Mouse (Mus musculus) CH12.LX (cell line): ENCODE results near the gene Fam213b. TPM values are rescaled to one million over a fixed set of nuclear protein-coding genes. Genes with fewer than 3 reads are reported as not detected.

ENCODE experiments used
- DNase-seq: peaks from one replicate; pipeline ENCODE4 v3.0.0-alpha.2; 2013; ENCODE audit errors: extremely low read depth
- H3K27ac ChIP-seq: 2 replicates; pipeline ENCODE4 v1.5.1; 2012; ENCODE audit warnings: low read depth, mild to moderate bottlenecking, control low read depth, moderate library complexity; ENCODE audit not compliant: insufficient read depth
- H3K27me3 ChIP-seq: replicated peaks from 2 replicates; pipeline ENCODE3; 2012; ENCODE audit warnings: inconsistent platforms
- H3K36me3 ChIP-seq, 2 experiments: replicated peaks in 1 of 2; 2 replicates each; pipeline versions ENCODE3 to v1.6.1; 2012; ENCODE audit warnings: inconsistent platforms in 1 of 2, low read length in 1 of 2, mild to moderate bottlenecking in 1 of 2, mixed read lengths in 1 of 2, moderate library complexity in 1 of 2; ENCODE audit not compliant: control insufficient read depth in 1 of 2, insufficient read depth in 1 of 2
- H3K4me1 ChIP-seq, 2 experiments: 2 replicates each; pipeline ENCODE4 v1.6.1; 2012; ENCODE audit warnings: inconsistent platforms in 1 of 2, moderate library complexity in 1 of 2; ENCODE audit not compliant: insufficient read depth in 2 of 2, control insufficient read depth in 1 of 2
- H3K4me2 ChIP-seq: 2 replicates; pipeline ENCODE4 v1.6.1; 2012; ENCODE audit warnings: low read depth, mild to moderate bottlenecking, control low read depth; ENCODE audit not compliant: poor library complexity, insufficient read depth, severe bottlenecking
- H3K4me3 ChIP-seq, 3 experiments: fragments of 150-350 bp in 1 of 3; sonication (generic) in 1 of 3; replicated peaks in 1 of 3; 2 replicates each; pipeline versions ENCODE3 to v1.5.1; 2011 to 2012; ENCODE audit warnings: low read depth in 2 of 3, low read length in 2 of 3, mild to moderate bottlenecking in 2 of 3, moderate library complexity in 2 of 3, control low read depth in 1 of 3, improper control_type of control experiment in 1 of 3, inconsistent platforms in 1 of 3, mixed read lengths in 1 of 3; ENCODE audit not compliant: poor library complexity in 1 of 3
- H3K79me2 ChIP-seq: replicated peaks from 2 replicates; pipeline ENCODE4 v1.6.1; 2012; ENCODE audit warnings: mild to moderate bottlenecking, moderate library complexity; ENCODE audit not compliant: control insufficient read depth, poor library complexity, insufficient read depth, severe bottlenecking; ENCODE audit errors: extremely low read depth
- H3K9ac ChIP-seq: 2 replicates; pipeline ENCODE4 v1.6.1; 2012; ENCODE audit warnings: low read depth, mild to moderate bottlenecking, control low read depth, moderate library complexity; ENCODE audit not compliant: insufficient read depth
- H3K9me3 ChIP-seq: replicated peaks from 2 replicates; pipeline ENCODE3; 2012; ENCODE audit warnings: low read length, inconsistent platforms, mixed read lengths
- BHLHE40 ChIP-seq: IDR thresholded peaks from 2 replicates; pipeline ENCODE4 v1.6.1; 2011; ENCODE audit warnings: mild to moderate bottlenecking, low read depth, low read length, improper control_type of control experiment
- CHD1 ChIP-seq: IDR thresholded peaks from 2 replicates; pipeline ENCODE4 v1.6.1; 2012; ENCODE audit warnings: low read depth, low read length, improper control_type of control experiment, inconsistent platforms
- CHD2 ChIP-seq: IDR thresholded peaks from 2 replicates; pipeline ENCODE4 v1.6.1; 2011; ENCODE audit warnings: low read length, improper control_type of control experiment
- CTCF ChIP-seq, 2 experiments: IDR thresholded peaks in 1 of 2; conservative IDR thresholded peaks in 1 of 2; 2 replicates each; pipeline ENCODE4 v1.5.1; 2011 to 2012; ENCODE audit warnings: low read depth in 2 of 2, low read length in 2 of 2, improper control_type of control experiment in 1 of 2, inconsistent platforms in 1 of 2, mild to moderate bottlenecking in 1 of 2, moderate library complexity in 1 of 2
- E2F4 ChIP-seq: IDR thresholded peaks from 2 replicates; pipeline ENCODE4 v1.6.1; 2011; ENCODE audit warnings: low read depth, low read length, improper control_type of control experiment; ENCODE audit not compliant: insufficient replicate concordance
- EP300 ChIP-seq: IDR thresholded peaks from 2 replicates; pipeline ENCODE4 v1.6.1; 2011; ENCODE audit warnings: low read length, improper control_type of control experiment
- ETS1 ChIP-seq: conservative IDR thresholded peaks from 2 replicates; pipeline ENCODE4 v1.6.1; 2012; ENCODE audit warnings: low read depth, mild to moderate bottlenecking, inconsistent platforms, low read length, improper control_type of control experiment, moderate library complexity
- GABPA ChIP-seq: IDR thresholded peaks from 2 replicates; pipeline ENCODE4 v1.6.1; 2012; ENCODE audit warnings: low read depth, low read length, improper control_type of control experiment, inconsistent platforms; ENCODE audit not compliant: insufficient replicate concordance
- HCFC1 ChIP-seq: IDR thresholded peaks from 2 replicates; pipeline ENCODE4 v1.6.1; 2012; ENCODE audit warnings: low read depth, mild to moderate bottlenecking, inconsistent platforms, low read length, improper control_type of control experiment
- IRF4 ChIP-seq: IDR thresholded peaks from 2 replicates; pipeline ENCODE4 v1.6.1; 2014; ENCODE audit warnings: low read depth, mild to moderate bottlenecking, inconsistent platforms, low read length, improper control_type of control experiment
- JUN ChIP-seq: IDR thresholded peaks from 2 replicates; pipeline ENCODE4 v1.6.1; 2011; ENCODE audit warnings: low read depth, mild to moderate bottlenecking, low read length, improper control_type of control experiment, moderate library complexity; ENCODE audit not compliant: insufficient read depth
- JUND ChIP-seq: conservative IDR thresholded peaks from 2 replicates; pipeline ENCODE4 v1.6.1; 2011; ENCODE audit warnings: low read depth, low read length, improper control_type of control experiment
- KAT2A ChIP-seq: IDR thresholded peaks from 2 replicates; pipeline ENCODE4 v1.6.1; 2012; ENCODE audit warnings: low read length, improper control_type of control experiment, inconsistent platforms; ENCODE audit not compliant: insufficient replicate concordance
- MAFK ChIP-seq: IDR thresholded peaks from 2 replicates; pipeline ENCODE4 v1.6.1; 2011; ENCODE audit warnings: low read length, improper control_type of control experiment; ENCODE audit not compliant: insufficient replicate concordance
- MAX ChIP-seq: IDR thresholded peaks from 2 replicates; pipeline ENCODE4 v1.6.1; 2011; ENCODE audit warnings: low read length, improper control_type of control experiment
- MAZ ChIP-seq: IDR thresholded peaks from 2 replicates; pipeline ENCODE4 v1.6.1; 2012; ENCODE audit warnings: low read depth, mild to moderate bottlenecking, inconsistent platforms, low read length, improper control_type of control experiment, moderate library complexity
- MEF2A ChIP-seq: IDR thresholded peaks from 2 replicates; pipeline ENCODE4 v1.6.1; 2014; ENCODE audit warnings: low read depth, mild to moderate bottlenecking, inconsistent platforms, low read length, improper control_type of control experiment, borderline replicate concordance
- MYC ChIP-seq: IDR thresholded peaks from 2 replicates; pipeline ENCODE4 v1.6.1; 2011; ENCODE audit warnings: low read depth, mild to moderate bottlenecking, improper control_type of control experiment, low read length
- NELFE ChIP-seq: IDR thresholded peaks from 2 replicates; pipeline ENCODE4 v1.6.1; 2011; ENCODE audit warnings: low read depth, low read length, improper control_type of control experiment
- NRF1 ChIP-seq: IDR thresholded peaks from 2 replicates; pipeline ENCODE4 v1.6.1; 2014; ENCODE audit warnings: low read depth, mild to moderate bottlenecking, inconsistent platforms, low read length, improper control_type of control experiment, moderate library complexity
- PAX5 ChIP-seq: IDR thresholded peaks from 2 replicates; pipeline ENCODE4 v1.6.1; 2012; ENCODE audit warnings: low read length, inconsistent platforms, mixed read lengths
- POLR2A ChIP-seq: IDR thresholded peaks from 2 replicates; pipeline ENCODE4 v1.6.1; 2011; ENCODE audit warnings: low read depth, mild to moderate bottlenecking, improper control_type of control experiment, low read length
- RAD21 ChIP-seq: IDR thresholded peaks from 2 replicates; pipeline ENCODE4 v1.6.1; 2011; ENCODE audit warnings: low read depth, mild to moderate bottlenecking, low read length, improper control_type of control experiment, moderate library complexity
- RCOR1 ChIP-seq: conservative IDR thresholded peaks from 2 replicates; pipeline ENCODE4 v1.6.1; 2012; ENCODE audit warnings: low read depth, mild to moderate bottlenecking, inconsistent platforms, low read length, improper control_type of control experiment
- SIN3A ChIP-seq: IDR thresholded peaks from 2 replicates; pipeline ENCODE4 v1.6.1; 2012; ENCODE audit warnings: low read length, improper control_type of control experiment, inconsistent platforms
- SMC3 ChIP-seq: IDR thresholded peaks from 2 replicates; pipeline ENCODE4 v1.6.1; 2011; ENCODE audit warnings: low read depth, low read length, improper control_type of control experiment
- TBP ChIP-seq: conservative IDR thresholded peaks from 2 replicates; pipeline ENCODE4 v1.6.1; 2011; ENCODE audit warnings: low read depth, low read length, improper control_type of control experiment
- TCF12 ChIP-seq: IDR thresholded peaks from 2 replicates; pipeline ENCODE4 v1.6.1; 2014; ENCODE audit warnings: low read depth, mild to moderate bottlenecking, inconsistent platforms, low read length, improper control_type of control experiment
- UBTF ChIP-seq: IDR thresholded peaks from 2 replicates; pipeline ENCODE4 v1.6.1; 2012; ENCODE audit warnings: low read depth, mild to moderate bottlenecking, inconsistent platforms, low read length, improper control_type of control experiment, moderate library complexity
- USF1 ChIP-seq: IDR thresholded peaks from 2 replicates; pipeline ENCODE4 v1.6.1; 2014; ENCODE audit warnings: low read depth, mild to moderate bottlenecking, inconsistent platforms, low read length, improper control_type of control experiment
- USF2 ChIP-seq: conservative IDR thresholded peaks from 2 replicates; pipeline ENCODE4 v1.6.1; 2011; ENCODE audit warnings: low read depth, low read length, improper control_type of control experiment
- ZC3H11A ChIP-seq: IDR thresholded peaks from 2 replicates; pipeline ENCODE4 v1.6.1; 2012; ENCODE audit warnings: low read depth, mild to moderate bottlenecking, inconsistent platforms, low read length, improper control_type of control experiment
- ZKSCAN1 ChIP-seq: IDR thresholded peaks from 2 replicates; pipeline ENCODE4 v1.6.1; 2012; ENCODE audit warnings: low read depth, inconsistent platforms, low read length, improper control_type of control experiment, borderline replicate concordance
- ZMIZ1 ChIP-seq: IDR thresholded peaks from 2 replicates; pipeline ENCODE4 v1.6.1; 2012; ENCODE audit warnings: low read depth, mild to moderate bottlenecking, inconsistent platforms, low read length, improper control_type of control experiment
- ZNF384 ChIP-seq: IDR thresholded peaks from 2 replicates; pipeline ENCODE4 v1.6.1; 2012; ENCODE audit warnings: low read depth, low read length, improper control_type of control experiment, inconsistent platforms
- dilution Hi-C: fragments of 300-500 bp; cut with MboI; formaldehyde crosslinking; loops from 2 replicates; pipeline ENCODE4 v1.14.3; 2020; ENCODE audit warnings: low sequenced_read_pairs; ENCODE audit not compliant: extremely low pct_unique_long_range_greater_than_20kb, extremely low pct_ligation_motif_present
- in situ Hi-C: fragments of 300-500 bp; cut with MboI; formaldehyde crosslinking; loops from 3 replicates; pipeline ENCODE4 v1.14.3; 2019; ENCODE audit warnings: low sequenced_read_pairs, low pct_ligation_motif_present, low pct_unique_long_range_greater_than_20kb, mixed read lengths
- polyA plus RNA-seq: library from polyadenylated mRNA; unstranded; fragments of >175 nt; gene quantifications from 2 replicates; pipeline ENCODE4 v1.2.1, GENCODE M21; 2012; ENCODE audit warnings: low read depth; ENCODE audit not compliant: insufficient read length
- total RNA-seq, 2 experiments: library from RNA; depleted of rRNA; stranded (reverse); fragments of 300-350 nt in 1 of 2; fragments of >200 nt in 1 of 2; gene quantifications; 2 replicates each; pipeline ENCODE4 v1.2.3; 2012 to 2014

The Fam213b gene
- total and polyA plus RNA-seq, 3 experiments, result 5.5 to 49.8 (median 6.1) TPM

- peak; percentile 73 for TF ChIP-seq CHD2
- TF ChIP-seq CHD1, result no peak
- peak; percentile 94 for TF ChIP-seq JUN
- TF ChIP-seq USF1, result no peak
- TF ChIP-seq MAFK, result peak; percentile 71; the same call in 1 of the 2 replicates
- no peak for TF ChIP-seq PAX5
- TF ChIP-seq GABPA, result no peak
- TF ChIP-seq NELFE, result no peak
- TF ChIP-seq TBP, result 0 out of 2 replicates have a peak, but pooled peaks have one; percentile 34
- TF ChIP-seq MAX, result no peak; the same call in 1 of the 2 replicates
- peak; percentile 88 for TF ChIP-seq MEF2A
- TF ChIP-seq KAT2A, result peak; percentile 80
- 0 out of 2 replicates have a peak, but pooled peaks have one; percentile 34 for TF ChIP-seq SMC3
- TF ChIP-seq NRF1, result no peak
- no peak for TF ChIP-seq E2F4
- TF ChIP-seq SIN3A, result peak; percentile 70
- TF ChIP-seq MAZ, result no peak; the same call in 1 of the 2 replicates
- no peak for TF ChIP-seq UBTF
- TF ChIP-seq, all 38 proteins: peak for 19
Measured at GRCm38 (mm10) chr4:154914252-154914651, 15.3 kb upstream of the Fam213b start (continued).

GRCm38 (mm10) chr4:154913845-154914244, 14.9 kb upstream of the Fam213b start:
- H3K4me2 ChIP-seq, result peak overlapping the region; percentile 74
- H3K9me3 ChIP-seq, result peaks cover 14% of the 10 kb centered on the region
- in situ Hi-C loops, result no loop called here
- H3K9ac ChIP-seq, result peak overlapping the region; percentile 24; the same call in 1 of the 2 replicates
- peaks cover 55 to 75% of the 10 kb centered on the region in 2 experiments for H3K4me1 ChIP-seq
- H3K27ac ChIP-seq, result peak overlapping the region; percentile 94
- H3K27me3 ChIP-seq, result no peaks in the 10 kb centered on the region
- peak; percentile 85 for DNase-seq
- dilution Hi-C loops, result no loop called here
- no peaks in the 10 kb centered on the region for H3K79me2 ChIP-seq
- H3K4me3 ChIP-seq, result no peak overlapping the region
- peaks cover 23 to 32% of the 10 kb centered on the region in 2 experiments for H3K36me3 ChIP-seq
- no peak; the same call in 1 of the 2 replicates for TF ChIP-seq ZNF384
- peak; percentile 36; the same call in 1 of the 2 replicates for TF ChIP-seq MAX
- no peak for TF ChIP-seq MAFK
- TF ChIP-seq PAX5, result no peak
- peak; percentile 43; the same call in 1 of the 2 replicates for TF ChIP-seq MYC
- peak; percentile 51 for TF ChIP-seq ZMIZ1
- TF ChIP-seq JUND, result no peak
- TF ChIP-seq RCOR1, result no peak
- TF ChIP-seq ZKSCAN1, result no peak
- TF ChIP-seq NRF1, result no peak
- TF ChIP-seq UBTF, result no peak; the same call in 1 of the 2 replicates
- no peak; the same call in 1 of the 2 replicates for TF ChIP-seq SIN3A
- TF ChIP-seq POLR2A, result peak; percentile 47; the same call in 1 of the 2 replicates
- TF ChIP-seq TCF12, result peak; percentile 66
- no peak for TF ChIP-seq CHD2
- TF ChIP-seq GABPA, result no peak
- TF ChIP-seq ETS1, result no peak; the same call in 1 of the 2 replicates
- no peak for TF ChIP-seq ZC3H11A
- TF ChIP-seq JUN, result no peak
- TF ChIP-seq RAD21, result no peak
- TF ChIP-seq BHLHE40, result no peak
- TF ChIP-seq IRF4, result 0 out of 2 replicates have a peak, but pooled peaks have one; percentile 36
- TF ChIP-seq EP300, result peak; percentile 48; the same call in 1 of the 2 replicates
- 0 out of 2 replicates have a peak, but pooled peaks have one; percentile 42 for TF ChIP-seq MAZ
- TF ChIP-seq HCFC1, result no peak
- TF ChIP-seq CTCF (conservative IDR thresholded peaks at IDR 0.05 in 1 of 2, IDR thresholded peaks at IDR 0.05 in 1 of 2; ENCODE audit: low read depth in 2 of 2, low read length in 2 of 2), result no peak
- TF ChIP-seq NELFE, result 0 out of 2 replicates have a peak, but pooled peaks have one; percentile 28
- TF ChIP-seq USF2, result no peak
- peak; percentile 91 for TF ChIP-seq TBP
